Mouse (Mus musculus) midbrain, embryonic 11.5 days (tissue): ENCODE measurements around the gene Sgpp1. TPM values are rescaled to one million over a fixed set of nuclear protein-coding genes. Genes with fewer than 3 reads are reported as not detected.
A peak's percentile ranks its signal among the peaks of the same experiment; 100 is the strongest.

Source experiments
- ATAC-seq: fragments of 200-750 bp; cut with Nextera tagmentation; 2 replicates; pipeline ENCODE4 v1.8.0; 2017; ENCODE audit warnings: moderate TSS enrichment, moderate library complexity; ENCODE audit not compliant: low FRiP score
- DNase-seq: peaks from one replicate; pipeline ENCODE4 v3.0.0; 2015; ENCODE audit warnings: low spot score; ENCODE audit errors: missing footprints
- H3K27ac ChIP-seq: fragments of 300-500 bp; sonication (generic); 2 replicates; pipeline ENCODE4 v1.5.1; 2014; ENCODE audit warnings: low read depth, low read length
- H3K27me3 ChIP-seq: fragments of 300-500 bp; sonication (generic); 2 replicates; pipeline ENCODE4 v1.6.1; 2014; ENCODE audit warnings: mild to moderate bottlenecking, low read length, moderate library complexity, mixed read lengths; ENCODE audit not compliant: control insufficient read depth, insufficient read depth
- H3K36me3 ChIP-seq: fragments of 300-500 bp; sonication (generic); 2 replicates; pipeline ENCODE4 v1.6.1; 2014; ENCODE audit warnings: mild to moderate bottlenecking, low read length, moderate library complexity, mixed read lengths; ENCODE audit not compliant: control insufficient read depth, insufficient read depth
- H3K4me1 ChIP-seq: fragments of 300-500 bp; sonication (generic); 2 replicates; pipeline ENCODE4 v1.6.1; 2014; ENCODE audit warnings: low read length; ENCODE audit not compliant: control insufficient read depth, insufficient read depth
- H3K4me2 ChIP-seq: fragments of 300-500 bp; sonication (generic); 2 replicates; pipeline ENCODE4 v1.6.1; 2014; ENCODE audit warnings: mild to moderate bottlenecking, moderate library complexity
- H3K4me3 ChIP-seq: fragments of 300-500 bp; sonication (generic); 2 replicates; pipeline ENCODE4 v1.5.1; 2014; ENCODE audit warnings: low read depth, low read length
- H3K9ac ChIP-seq: fragments of 300-500 bp; sonication (generic); 2 replicates; pipeline ENCODE4 v1.6.1; 2014; ENCODE audit warnings: low read length
- H3K9me3 ChIP-seq: fragments of 300-500 bp; sonication (generic); 2 replicates; pipeline ENCODE4 v1.6.1; 2016; ENCODE audit warnings: low read length; ENCODE audit not compliant: control insufficient read depth
- WGBS: fragments of 180-500 bp; shearing (Covaris S2); extraction: QIAGEN DNeasy Blood & Tissue Kit; methylation state at CpG from one replicate; pipeline ENCODE4 v1.1.7; 2014; 5-methylcytosine and 5-hydroxymethylcytosine counted together
- polyA plus RNA-seq: library from polyadenylated mRNA; unstranded; fragments of >200 nt; fragmentation: Nextera tagmentation; extraction: Ambion mirVana; gene quantifications from 2 replicates; pipeline ENCODE4 v1.2.1, GENCODE M21; 2014

The Sgpp1 gene
- polyA plus RNA-seq, 1 experiment from 2014 or later, result 10.0 TPM

- no peak overlapping the region for H3K27ac ChIP-seq
- no peak overlapping the region for H3K9ac ChIP-seq
- peaks cover 3% of the 10 kb centered on the region; the same call in 1 of the 2 replicates for H3K27me3 ChIP-seq
- H3K4me1 ChIP-seq, result peaks cover 9% of the 10 kb centered on the region
- no peaks in the 10 kb centered on the region for H3K9me3 ChIP-seq
- DNase-seq (no peak), ATAC-seq (no peak)
- H3K36me3 ChIP-seq, result no peaks in the 10 kb centered on the region
- H3K4me2 ChIP-seq, result no peak overlapping the region
- H3K4me3 ChIP-seq, result no peak overlapping the region
- 82% methylated on average over 4 of the region's 4 CpGs for WGBS
These were observed 767 bp upstream of the Sgpp1 start for GRCm38 (mm10) chr12:75736296-75736695.

GRCm38 (mm10) chr12:75734891-75735245 is 661 bp downstream of the Sgpp1 start:
- H3K27ac ChIP-seq, result no peak overlapping the region
- ATAC-seq, result no peak; the same call in none of the 2 replicates
- 3% methylated on average over 17 of the region's 17 CpGs for WGBS

GRCm38 (mm10) chr12:75734167-75734566 is 1.4 kb downstream of the Sgpp1 start:
- Histone ChIP-seq H3K4me3 (peak overlapping the region; percentile 77), H3K4me2 (peak overlapping the region; percentile 97), H3K36me3 (no peaks in the 10 kb centered on the region), H3K4me1 (peaks cover 9% of the 10 kb centered on the region), H3K9me3 (no peaks in the 10 kb centered on the region), H3K27ac (no peak overlapping the region), H3K9ac (no peak overlapping the region; the same call in 1 of the 2 replicates), H3K27me3 (peaks cover 3% of the 10 kb centered on the region; the same call in 1 of the 2 replicates)
- WGBS, result 39% methylated on average over 10 of the region's 10 CpGs
- peak; percentile 87 for DNase-seq
- no peak for ATAC-seq

More at GRCm38 (mm10) chr12:75734891-75735245, 661 bp downstream of the Sgpp1 start:
- peak overlapping the region; percentile 97 for H3K4me2 ChIP-seq
- H3K27me3 ChIP-seq, result peaks cover 3% of the 10 kb centered on the region; the same call in 1 of the 2 replicates
- peaks cover 9% of the 10 kb centered on the region for H3K4me1 ChIP-seq
- H3K9me3 ChIP-seq, result no peaks in the 10 kb centered on the region
- no peaks in the 10 kb centered on the region for H3K36me3 ChIP-seq
- H3K9ac ChIP-seq, result peak overlapping the region; percentile 93
- peak overlapping the region; percentile 77 for H3K4me3 ChIP-seq
- DNase-seq, result peak; percentile 95

- Histone ChIP-seq H3K27me3 (peaks cover 3% of the 10 kb centered on the region; the same call in 1 of the 2 replicates), H3K4me3 (no peak overlapping the region), H3K27ac (no peak overlapping the region), H3K9me3 (no peaks in the 10 kb centered on the region), H3K4me1 (peaks cover 9% of the 10 kb centered on the region), H3K36me3 (no peaks in the 10 kb centered on the region; the same call in 1 of the 2 replicates), H3K4me2 (peak overlapping the region; percentile 97; the same call in 1 of the 2 replicates), H3K9ac (no peak overlapping the region)
- ATAC-seq (no peak), DNase-seq (peak; percentile 84)
- 55% methylated on average over 7 of the region's 7 CpGs for WGBS
These were observed 2.0 kb downstream of the Sgpp1 start for GRCm38 (mm10) chr12:75733331-75734070.

- 71% methylated on average over 6 of the region's 6 CpGs for WGBS
- H3K27ac ChIP-seq, result no peak overlapping the region
- DNase-seq, result peak; percentile 61
- H3K4me2 ChIP-seq, result no peak overlapping the region
- no peaks in the 10 kb centered on the region; the same call in 1 of the 2 replicates for H3K36me3 ChIP-seq
- no peak overlapping the region for H3K9ac ChIP-seq
- peaks cover 3% of the 10 kb centered on the region; the same call in 1 of the 2 replicates for H3K27me3 ChIP-seq
- ATAC-seq, result no peak
- H3K4me1 ChIP-seq, result peaks cover 9% of the 10 kb centered on the region
- no peak overlapping the region for H3K4me3 ChIP-seq
- H3K9me3 ChIP-seq, result no peaks in the 10 kb centered on the region
These were observed 3.5 kb downstream of the Sgpp1 start for GRCm38 (mm10) chr12:75731927-75732443.

GRCm38 (mm10) chr12:75731508-75731907 is 4.0 kb downstream of the Sgpp1 start:
- no peak for ATAC-seq
- Histone ChIP-seq H3K4me2 (no peak overlapping the region), H3K4me3 (no peak overlapping the region), H3K4me1 (peaks cover 9% of the 10 kb centered on the region), H3K27ac (no peak overlapping the region), H3K9me3 (no peaks in the 10 kb centered on the region), H3K36me3 (no peaks in the 10 kb centered on the region; the same call in 1 of the 2 replicates), H3K9ac (no peak overlapping the region), H3K27me3 (peaks cover 3% of the 10 kb centered on the region; the same call in 1 of the 2 replicates)
- peak; percentile 47 for DNase-seq
- WGBS, result 84% methylated on average over 3 of the region's 3 CpGs

- peaks cover 3% of the 10 kb centered on the region; the same call in 1 of the 2 replicates for H3K27me3 ChIP-seq
- WGBS, result 83% methylated on average over 4 of the region's 4 CpGs
These were observed 5.1 kb downstream of the Sgpp1 start for GRCm38 (mm10) chr12:75730458-75730857.

GRCm38 (mm10) chr12:75729876-75730275 is 5.7 kb downstream of the Sgpp1 start:
- no peak overlapping the region for H3K27ac ChIP-seq
- peaks cover 9% of the 10 kb centered on the region for H3K4me1 ChIP-seq
- no peak overlapping the region for H3K9ac ChIP-seq
- H3K9me3 ChIP-seq, result no peaks in the 10 kb centered on the region
- H3K4me3 ChIP-seq, result no peak overlapping the region
- H3K27me3 ChIP-seq, result peaks cover 3% of the 10 kb centered on the region; the same call in 1 of the 2 replicates
- no peaks in the 10 kb centered on the region; the same call in 1 of the 2 replicates for H3K36me3 ChIP-seq
- 74% methylated on average over 1 of the region's 1 CpGs for WGBS
- no peak overlapping the region for H3K4me2 ChIP-seq
- ATAC-seq, result no peak
- peak; percentile 77 for DNase-seq

More at GRCm38 (mm10) chr12:75730458-75730857, 5.1 kb downstream of the Sgpp1 start:
- H3K4me2 ChIP-seq, result no peak overlapping the region
- no peak overlapping the region for H3K27ac ChIP-seq
- ATAC-seq (no peak), DNase-seq (no peak)
- peaks cover 9% of the 10 kb centered on the region for H3K4me1 ChIP-seq
- no peaks in the 10 kb centered on the region; the same call in 1 of the 2 replicates for H3K36me3 ChIP-seq
- H3K9ac ChIP-seq, result no peak overlapping the region
- no peak overlapping the region for H3K4me3 ChIP-seq
- no peaks in the 10 kb centered on the region for H3K9me3 ChIP-seq
